Mouse (Mus musculus) bone marrow macrophage, adult 2 months (primary cell): ENCODE results near the gene Gm20388. TPM values are rescaled to one million over a fixed set of nuclear protein-coding genes. Genes with fewer than 3 reads are reported as not detected.

Source experiments
- H3K27ac ChIP-seq: 2 replicates; pipeline ENCODE4 v1.5.1; 2012; ENCODE audit warnings: low read depth, low read length; ENCODE audit not compliant: insufficient read depth
- H3K4me1 ChIP-seq: 2 replicates; pipeline ENCODE4 v1.6.1; 2012; ENCODE audit warnings: low read length; ENCODE audit not compliant: control insufficient read depth, insufficient read depth
- H3K4me3 ChIP-seq: 2 replicates; pipeline ENCODE4 v1.5.1; 2012; ENCODE audit warnings: mild to moderate bottlenecking, low read length, moderate library complexity; ENCODE audit not compliant: insufficient read depth
- CTCF ChIP-seq: IDR thresholded peaks from 2 replicates; pipeline ENCODE4 v1.5.1; 2012; ENCODE audit warnings: low read depth, mild to moderate bottlenecking, low read length, moderate library complexity
- POLR2A ChIP-seq: IDR thresholded peaks from 2 replicates; pipeline ENCODE4 v1.6.1; 2012; ENCODE audit warnings: mild to moderate bottlenecking, low read depth, low read length, borderline replicate concordance
- polyA plus RNA-seq: library from polyadenylated mRNA; stranded (reverse); fragments of >200 nt; gene quantifications from 2 replicates; pipeline ENCODE4 v1.2.4, GENCODE M21; 2012; ENCODE audit not compliant: missing spikeins, insufficient read depth, insufficient read length

Gm20388 gene
- polyA plus RNA-seq, 1 experiment = 32.7 TPM

- Histone ChIP-seq H3K4me3 (no peak overlapping the region), H3K4me1 (no peaks in the 10 kb centered on the region), H3K27ac (no peak overlapping the region)
- TF ChIP-seq POLR2A = no peak
- TF ChIP-seq CTCF = no peak
These were observed 2810.4 kb downstream of the Gm20388 start for GRCm38 (mm10) chr8:122720811-122721640.

- H3K27ac ChIP-seq = no peak overlapping the region
- H3K4me3 ChIP-seq = no peak overlapping the region
- H3K4me1 ChIP-seq = no peaks in the 10 kb centered on the region
- TF ChIP-seq POLR2A (no peak), CTCF (no peak)
These were observed 2814.5 kb downstream of the Gm20388 start for GRCm38 (mm10) chr8:122725187-122725586.

GRCm38 (mm10) chr8:122726789-122727188 is 2816.1 kb downstream of the Gm20388 start:
- H3K4me1 ChIP-seq = no peaks in the 10 kb centered on the region
- H3K27ac ChIP-seq = no peak overlapping the region
- TF ChIP-seq POLR2A (no peak), CTCF (no peak)
- H3K4me3 ChIP-seq = no peak overlapping the region

GRCm38 (mm10) chr8:122727412-122727811 is 2816.8 kb downstream of the Gm20388 start:
- no peak overlapping the region for H3K27ac ChIP-seq
- no peaks in the 10 kb centered on the region for H3K4me1 ChIP-seq
- no peak overlapping the region for H3K4me3 ChIP-seq
- TF ChIP-seq CTCF (no peak), POLR2A (no peak)

- Histone ChIP-seq H3K27ac (no peak overlapping the region), H3K4me3 (no peak overlapping the region), H3K4me1 (no peaks in the 10 kb centered on the region)
- TF ChIP-seq CTCF = no peak
- no peak for TF ChIP-seq POLR2A
These were observed 2818.0 kb downstream of the Gm20388 start for GRCm38 (mm10) chr8:122728630-122729029.

- Histone ChIP-seq H3K4me1 (no peaks in the 10 kb centered on the region), H3K4me3 (no peak overlapping the region), H3K27ac (no peak overlapping the region)
- TF ChIP-seq CTCF (no peak), POLR2A (no peak)
These were observed 2824.5 kb downstream of the Gm20388 start for GRCm38 (mm10) chr8:122735110-122735509.

GRCm38 (mm10) chr8:122735542-122736473 is 2825.2 kb downstream of the Gm20388 start:
- no peak overlapping the region for H3K27ac ChIP-seq
- H3K4me3 ChIP-seq = no peak overlapping the region
- H3K4me1 ChIP-seq = no peaks in the 10 kb centered on the region
- TF ChIP-seq CTCF = no peak; the same call in 1 of the 2 replicates
- TF ChIP-seq POLR2A = no peak

- no peak overlapping the region for H3K27ac ChIP-seq
- H3K4me1 ChIP-seq = no peaks in the 10 kb centered on the region
- TF ChIP-seq POLR2A (no peak), CTCF (no peak)
- no peak overlapping the region for H3K4me3 ChIP-seq
These were observed 2826.0 kb downstream of the Gm20388 start for GRCm38 (mm10) chr8:122736623-122737022.

- H3K27ac ChIP-seq = no peak overlapping the region
- TF ChIP-seq CTCF = no peak
- no peak for TF ChIP-seq POLR2A
- H3K4me1 ChIP-seq = no peaks in the 10 kb centered on the region
- no peak overlapping the region for H3K4me3 ChIP-seq
These were observed 2826.4 kb downstream of the Gm20388 start for GRCm38 (mm10) chr8:122737071-122737470.
